Comparison of ENCODE assay signal across 9 mouse cellular contexts in genomic region chr10:37194798-37195453, GRCm38 (mm10). TPM values are rescaled to one million over a fixed set of nuclear protein-coding genes. Genes with fewer than 3 reads are reported as not detected.
DNase-seq lines count a peak whose midpoint lies in the region; ATAC-seq and TF ChIP-seq lines count a peak whose summit lies in the region.
"Had no signal": no experiment of that assay in that cellular context is flagged by ENCODE, and none has a peak within 500 bp of the region (broad histone marks: within the 10 kb centered on the region; RNA-seq: fewer than 3 reads in every experiment).

No protein-coding gene starts in this region.

- TF ChIP-seq CTCF in bone marrow macrophage, adult 2 months (IDR thresholded peaks at IDR 0.05; ENCODE audit: low read depth, low read length), result no peak
- TF ChIP-seq CTCF in lung, postnatal 0 days (IDR thresholded peaks at IDR 0.05), result no peak

- H3K27ac ChIP-seq in heart, embryonic 12.5 days (ENCODE audit: poor library complexity, severe bottlenecking), result peak overlapping the region; percentile 34; the same call in 1 of the 2 replicates
- no peak overlapping the region for H3K27ac ChIP-seq in heart, embryonic 11.5 days (ENCODE audit: low read depth, low read length)
- H3K27ac ChIP-seq in bone marrow macrophage, adult 2 months (ENCODE audit: insufficient read depth, low read depth, low read length), result peak overlapping the region; percentile 85
- H3K27ac ChIP-seq in heart, embryonic 15.5 days, result peak overlapping the region; percentile 54
- H3K27ac ChIP-seq in forebrain, embryonic 10.5 days, result no peak overlapping the region
- no peak overlapping the region for H3K27ac ChIP-seq in lung, postnatal 0 days (ENCODE audit: low read length)
- H3K27ac ChIP-seq: forebrain, embryonic 13.5 days had no signal

- DNase-seq in skeletal muscle tissue, adult 2 months (ENCODE audit: low read depth, low spot score), result peak; percentile 54
- no peak for DNase-seq in forebrain, embryonic 10.5 days (ENCODE audit: extremely low spot score, low spot score)
- no peak for DNase-seq in left cerebral cortex, postnatal 36 days (ENCODE audit: low spot score in 2 of 2)
- no peak for DNase-seq in lung, postnatal 0 days (ENCODE audit: low spot score)

- H3K4me1 ChIP-seq in heart, embryonic 12.5 days (replicated peaks), result no peaks in the 10 kb centered on the region
- H3K4me1 ChIP-seq in heart, embryonic 11.5 days (ENCODE audit: control insufficient read depth, insufficient read depth, low read length), result no peaks in the 10 kb centered on the region
- H3K4me1 ChIP-seq in bone marrow macrophage, adult 2 months (ENCODE audit: control insufficient read depth, insufficient read depth, low read length), result peaks cover 43% of the 10 kb centered on the region
- H3K4me1 ChIP-seq in heart, embryonic 15.5 days (replicated peaks), result no peaks in the 10 kb centered on the region
- no peaks in the 10 kb centered on the region for H3K4me1 ChIP-seq in forebrain, embryonic 10.5 days
- no peaks in the 10 kb centered on the region for H3K4me1 ChIP-seq in lung, postnatal 0 days (ENCODE audit: insufficient read depth, low read depth, low read length)
- H3K4me1 ChIP-seq: forebrain, embryonic 13.5 days had no signal

- H3K9me3 ChIP-seq in heart, embryonic 12.5 days (replicated peaks), result no peaks in the 10 kb centered on the region
- no peaks in the 10 kb centered on the region for H3K9me3 ChIP-seq in heart, embryonic 11.5 days (replicated peaks; ENCODE audit: control insufficient read depth, low read length)
- no peaks in the 10 kb centered on the region for H3K9me3 ChIP-seq in heart, embryonic 15.5 days (replicated peaks)
- no peaks in the 10 kb centered on the region for H3K9me3 ChIP-seq in forebrain, embryonic 10.5 days
- H3K9me3 ChIP-seq in lung, postnatal 0 days (ENCODE audit: low read length), result no peaks in the 10 kb centered on the region
- H3K9me3 ChIP-seq: forebrain, embryonic 13.5 days had no signal

- 86% methylated on average over 13 of the region's 13 CpGs for WGBS in heart, embryonic 12.5 days
- 87% methylated on average over 13 of the region's 13 CpGs for WGBS in heart, embryonic 11.5 days (ENCODE audit: insufficient replicate concordance)
- 79% methylated on average over 13 of the region's 13 CpGs for WGBS in heart, embryonic 15.5 days
- WGBS in forebrain, embryonic 10.5 days, result 92% methylated on average over 13 of the region's 13 CpGs
- WGBS in lung, postnatal 0 days, result 81% methylated on average over 13 of the region's 13 CpGs

- H3K36me3 ChIP-seq in heart, embryonic 12.5 days, result no peaks in the 10 kb centered on the region
- no peaks in the 10 kb centered on the region for H3K36me3 ChIP-seq in heart, embryonic 11.5 days (ENCODE audit: control insufficient read depth, insufficient read depth, low read length)
- H3K36me3 ChIP-seq in heart, embryonic 15.5 days, result no peaks in the 10 kb centered on the region
- H3K36me3 ChIP-seq in forebrain, embryonic 10.5 days (replicated peaks), result no peaks in the 10 kb centered on the region
- no peaks in the 10 kb centered on the region for H3K36me3 ChIP-seq in lung, postnatal 0 days (ENCODE audit: insufficient read depth, low read length)

- no peak for TF ChIP-seq POLR2A in bone marrow macrophage, adult 2 months (IDR thresholded peaks at IDR 0.05; ENCODE audit: borderline replicate concordance, low read depth, low read length)

- no peak overlapping the region for H3K4me3 ChIP-seq in heart, embryonic 12.5 days
- no peak overlapping the region for H3K4me3 ChIP-seq in heart, embryonic 11.5 days (ENCODE audit: low read depth, low read length)
- H3K4me3 ChIP-seq in bone marrow macrophage, adult 2 months (ENCODE audit: insufficient read depth, low read length), result no peak overlapping the region
- H3K4me3 ChIP-seq in heart, embryonic 15.5 days, result no peak overlapping the region
- H3K4me3 ChIP-seq in forebrain, embryonic 10.5 days, result no peak overlapping the region
- no peak overlapping the region for H3K4me3 ChIP-seq in lung, postnatal 0 days (ENCODE audit: low read depth, low read length)
- H3K4me3 ChIP-seq: forebrain, embryonic 13.5 days had no signal

- ATAC-seq in heart, embryonic 12.5 days (ENCODE audit: insufficient number of reproducible peaks, low FRiP score), result no peak
- ATAC-seq in heart, embryonic 11.5 days (replicated peaks; ENCODE audit: insufficient number of reproducible peaks, low FRiP score, low TSS enrichment), result no peak
- no peak for ATAC-seq in heart, embryonic 15.5 days (replicated peaks; ENCODE audit: insufficient number of reproducible peaks, insufficient read depth, low FRiP score, low read depth)
- ATAC-seq in lung, postnatal 0 days, result no peak
- ATAC-seq: forebrain, embryonic 13.5 days had no signal

- H3K27me3 ChIP-seq in heart, embryonic 12.5 days (replicated peaks), result no peaks in the 10 kb centered on the region
- H3K27me3 ChIP-seq in heart, embryonic 11.5 days (ENCODE audit: control insufficient read depth, insufficient read depth, low read length), result no peaks in the 10 kb centered on the region
- no peaks in the 10 kb centered on the region for H3K27me3 ChIP-seq in heart, embryonic 15.5 days
- no peaks in the 10 kb centered on the region for H3K27me3 ChIP-seq in forebrain, embryonic 10.5 days (ENCODE audit: poor library complexity, severe bottlenecking)
- no peaks in the 10 kb centered on the region for H3K27me3 ChIP-seq in lung, postnatal 0 days (replicated peaks; ENCODE audit: insufficient read depth, low read length)
- H3K27me3 ChIP-seq: forebrain, embryonic 13.5 days had no signal

- H3K9ac ChIP-seq in heart, embryonic 12.5 days, result no peak overlapping the region
- no peak overlapping the region for H3K9ac ChIP-seq in heart, embryonic 11.5 days (ENCODE audit: low read depth, low read length)
- H3K9ac ChIP-seq in heart, embryonic 15.5 days, result no peak overlapping the region
- no peak overlapping the region for H3K9ac ChIP-seq in lung, postnatal 0 days (replicated peaks; ENCODE audit: low read depth)
- H3K9ac ChIP-seq: forebrain, embryonic 13.5 days had no signal

- intact Hi-C loops in left cerebral cortex, postnatal 36 days (cut with DNase I), result no loop called here

- TF ChIP-seq EP300 in lung, postnatal 0 days (IDR thresholded peaks at IDR 0.05), result no peak

- no peak overlapping the region for H3K4me2 ChIP-seq in heart, embryonic 12.5 days
- no peak overlapping the region for H3K4me2 ChIP-seq in heart, embryonic 11.5 days
- H3K4me2 ChIP-seq in heart, embryonic 15.5 days, result no peak overlapping the region
- H3K4me2 ChIP-seq in lung, postnatal 0 days (replicated peaks; ENCODE audit: low read depth, low read length), result no peak overlapping the region
- H3K4me2 ChIP-seq: forebrain, embryonic 13.5 days had no signal

RNA-seq across cellular contexts. Expression of gene Marcks, which starts 56.2 kb away (rescaled TPM):
- polyA plus RNA-seq in heart, embryonic 12.5 days (2016; fragmentation: Nextera tagmentation; extraction: Ambion mirVana), result 79.0 and 81.4 TPM in 2 replicates
- 88.3 and 99.9 TPM in 2 replicates for polyA plus RNA-seq in heart, embryonic 11.5 days (2014; fragmentation: Nextera tagmentation; extraction: Ambion mirVana)
- 332 and 341 TPM in 2 replicates for polyA plus RNA-seq in bone marrow macrophage, adult 2 months (2012; ENCODE audit: insufficient read depth, insufficient read length, missing spikeins)
- polyA plus RNA-seq in heart, embryonic 15.5 days (2015; fragmentation: Nextera tagmentation; extraction: Ambion mirVana), result 51.7 and 54.6 TPM in 2 replicates
- polyA plus RNA-seq in forebrain, embryonic 10.5 days (2016; fragmentation: Nextera tagmentation; extraction: Ambion mirVana), result 128 and 131 TPM in 2 replicates
- total RNA-seq in left cerebral cortex, postnatal 36 days (2021), result 100 to 1,000 TPM; 164 to 165 TPM
- polyA plus RNA-seq in lung, postnatal 0 days (2015; fragmentation: Nextera tagmentation; extraction: Ambion mirVana), result 106 and 110 TPM in 2 replicates

Comparison
In these comparisons a context has a peak if more than half of its experiments do, and no peak if none do; other contexts are left out.
1. H3K27ac ChIP-seq: peak in heart, embryonic 12.5 days (single experiment), bone marrow macrophage, adult 2 months (single experiment) and heart, embryonic 15.5 days (single experiment); none in heart, embryonic 11.5 days (single experiment), forebrain, embryonic 10.5 days (single experiment) and lung, postnatal 0 days (single experiment).